Mouse (Mus musculus): ENCODE measurements at regions not wholly inside any gene's neighbourhood (a gene's known extent, or its start where the extent isn't known, plus 50 kb on each side); places are given as distances from the start of the nearest gene placed in this dataset.

DNA sequence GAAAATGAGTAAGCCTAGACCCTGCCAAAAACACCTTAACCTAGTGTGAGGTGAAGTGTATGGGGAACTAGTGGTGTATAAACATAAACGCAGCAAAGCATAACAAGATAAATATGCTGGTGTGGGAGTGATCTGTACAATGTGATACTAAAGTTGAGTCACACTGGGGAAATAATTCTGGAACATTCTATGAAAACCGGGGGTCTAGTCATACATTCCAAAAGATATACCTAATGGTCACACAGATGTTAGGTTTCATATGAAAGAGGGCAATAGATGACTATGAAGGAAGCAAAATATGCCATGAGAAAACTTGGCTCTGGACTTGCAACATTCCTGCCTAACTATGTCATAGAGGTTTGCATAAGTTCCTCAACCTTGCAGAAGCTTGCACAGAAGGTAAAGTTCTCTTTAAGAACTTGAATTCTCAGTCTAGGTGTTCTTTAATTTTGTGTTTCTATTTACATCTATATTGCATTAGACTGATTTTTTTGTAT, 3712.4 kb upstream of the Gm7489 start:
- TF ChIP-seq NELFE (IDR thresholded peaks at IDR 0.05; ENCODE audit: low read depth, low read length) = no peak
- no peak for TF ChIP-seq POLR2AphosphoS2 (IDR thresholded peaks at IDR 0.05; ENCODE audit: low read length)
- TF ChIP-seq POLR2A (IDR thresholded peaks at IDR 0.05; ENCODE audit: control insufficient read depth in 1 of 2, insufficient read depth in 1 of 2, low read depth in 1 of 2, low read length in 2 of 2, poor library complexity in 1 of 2) = no peak
- no peak for TF ChIP-seq HCFC1 (IDR thresholded peaks at IDR 0.05; ENCODE audit: low read depth, low read length)
- TF ChIP-seq UBTF (IDR thresholded peaks at IDR 0.05; ENCODE audit: borderline replicate concordance, insufficient read depth, low read depth, low read length) = no peak
- no peak for TF ChIP-seq EP300 (IDR thresholded peaks at IDR 0.05; ENCODE audit: low read depth in 1 of 2, low read length in 2 of 2)
- TF ChIP-seq CTCF (IDR thresholded peaks at IDR 0.05 in 2 of 3, conservative IDR thresholded peaks at IDR 0.05 in 1 of 3; ENCODE audit: control insufficient read depth in 1 of 3, insufficient read depth in 1 of 3, low read depth in 2 of 3, low read length in 3 of 3, poor library complexity in 1 of 3, severe bottlenecking in 1 of 3) = no peak
- no peak for TF ChIP-seq USF1 (IDR thresholded peaks at IDR 0.05; ENCODE audit: low read depth, low read length)
- TF ChIP-seq GATA1 (IDR thresholded peaks at IDR 0.05; ENCODE audit: low read depth, low read length) = no peak
- no peak for TF ChIP-seq ZNF384 (IDR thresholded peaks at IDR 0.05; ENCODE audit: low read depth, low read length)
- TF ChIP-seq TAL1 (IDR thresholded peaks at IDR 0.05; ENCODE audit: low read length) = no peak
